Mouse (Mus musculus) kidney, adult 2 months (tissue): ENCODE data around the gene Dbndd2.

Experiments used
- CTCF ChIP-seq: fragments of 200-500 bp; conservative IDR thresholded peaks from 2 replicates; pipeline ENCODE4 v1.5.1; 2011; ENCODE audit warnings: low read depth, mild to moderate bottlenecking, control low read depth, low read length, moderate library complexity, mixed read lengths; ENCODE audit not compliant: insufficient read depth, insufficient read length
- POLR2A ChIP-seq: fragments of 200-500 bp; IDR thresholded peaks from one replicate; pipeline ENCODE4 v1.6.1; 2011; ENCODE audit warnings: low read depth, low read length, control low read depth

GRCm38 (mm10) chr2:164505619-164506347 lies 19.9 kb downstream of the Dbndd2 start:
- TF ChIP-seq POLR2A, result no peak
- TF ChIP-seq CTCF, result no peak
